Mouse (Mus musculus) hindbrain, embryonic 16.5 days (tissue): ENCODE measurements around the gene Uhrf2. TPM values are rescaled to one million over a fixed set of nuclear protein-coding genes. Genes with fewer than 3 reads are reported as not detected.
"Not testable (repeated sequence)": the region's sequence is repeated elsewhere in the genome, so short reads cannot be mapped to it uniquely, and the experiment has no call there.

Experiments
- ATAC-seq: fragments of 200-750 bp; cut with Nextera tagmentation; 2 replicates; pipeline ENCODE4 v1.8.0; 2017; ENCODE audit warnings: moderate TSS enrichment, moderate library complexity
- H3K27ac ChIP-seq: fragments of 300-500 bp; sonication (generic); 2 replicates; pipeline ENCODE4 v1.5.1; 2014; ENCODE audit warnings: low read depth, mild to moderate bottlenecking, control low read depth, low read length, moderate library complexity
- H3K27me3 ChIP-seq: fragments of 300-500 bp; sonication (generic); replicated peaks from 2 replicates; pipeline ENCODE4 v1.6.1; 2014; ENCODE audit warnings: low read length; ENCODE audit not compliant: control insufficient read depth, insufficient read depth
- H3K36me3 ChIP-seq: fragments of 300-500 bp; sonication (generic); 2 replicates; pipeline ENCODE4 v1.6.1; 2014; ENCODE audit warnings: mild to moderate bottlenecking, low read length, moderate library complexity, mixed read lengths; ENCODE audit not compliant: control insufficient read depth, insufficient read depth
- H3K4me1 ChIP-seq: fragments of 300-500 bp; sonication (generic); 2 replicates; pipeline ENCODE4 v1.6.1; 2014; ENCODE audit warnings: low read depth, low read length; ENCODE audit not compliant: control insufficient read depth, insufficient read depth
- H3K4me2 ChIP-seq: fragments of 300-500 bp; sonication (generic); 2 replicates; pipeline ENCODE4 v1.6.1; 2014; ENCODE audit warnings: mild to moderate bottlenecking, low read length, control low read depth, moderate library complexity
- H3K4me3 ChIP-seq: fragments of 300-500 bp; sonication (generic); 2 replicates; pipeline ENCODE4 v1.5.1; 2014; ENCODE audit warnings: mild to moderate bottlenecking, low read length, control low read depth, moderate library complexity
- H3K9ac ChIP-seq: fragments of 300-500 bp; sonication (generic); 2 replicates; pipeline ENCODE4 v1.6.1; 2014; ENCODE audit warnings: low read depth, mild to moderate bottlenecking, control low read depth, low read length, moderate library complexity
- H3K9me3 ChIP-seq: fragments of 300-500 bp; sonication (generic); 2 replicates; pipeline ENCODE4 v1.6.1; 2014; ENCODE audit warnings: mild to moderate bottlenecking, low read length, moderate library complexity; ENCODE audit not compliant: control insufficient read depth
- WGBS: fragments of 180-500 bp; shearing (Covaris S2); extraction: QIAGEN DNeasy Blood & Tissue Kit; methylation state at CpG from one replicate; pipeline ENCODE4 v1.1.7; 2014; 5-methylcytosine and 5-hydroxymethylcytosine counted together
- polyA plus RNA-seq: library from polyadenylated mRNA; unstranded; fragments of >200 nt; fragmentation: Nextera tagmentation; extraction: Ambion mirVana; gene quantifications from 2 replicates; pipeline ENCODE4 v1.2.1, GENCODE M21; 2015

The Uhrf2 gene
- polyA plus RNA-seq, 1 experiment from 2014 or later: 40.7 TPM

DNA sequence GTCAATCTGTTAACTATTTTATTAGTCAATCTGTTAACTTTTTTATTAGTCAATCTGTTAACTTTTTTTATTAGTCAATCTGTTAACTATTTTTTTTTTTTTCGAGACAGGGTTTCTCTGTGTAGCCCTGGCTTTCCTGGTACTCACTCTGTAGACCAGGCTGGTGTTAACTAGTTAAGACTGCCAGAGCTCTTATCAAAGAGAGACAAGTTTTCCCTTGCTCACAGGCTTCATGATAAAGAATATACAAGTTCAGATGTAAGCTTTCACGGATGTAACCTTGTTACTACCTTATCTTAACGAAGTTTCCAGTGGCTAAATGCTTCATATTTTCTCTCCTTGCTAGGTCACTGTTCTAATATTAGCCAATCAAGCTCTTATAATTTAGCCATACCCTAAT, 16.0 kb upstream of the Uhrf2 start:
- Histone ChIP-seq H3K9ac (no peak overlapping the region), H3K4me1 (no peaks in the 10 kb centered on the region), H3K4me2 (no peak overlapping the region), H3K27ac (no peak overlapping the region), H3K4me3 (no peak overlapping the region), H3K9me3 (no peaks in the 10 kb centered on the region), H3K27me3 (no peaks in the 10 kb centered on the region), H3K36me3 (no peaks in the 10 kb centered on the region)
- ATAC-seq: no peak
- WGBS: 92% methylated on average over 3 of the region's 3 CpGs

DNA sequence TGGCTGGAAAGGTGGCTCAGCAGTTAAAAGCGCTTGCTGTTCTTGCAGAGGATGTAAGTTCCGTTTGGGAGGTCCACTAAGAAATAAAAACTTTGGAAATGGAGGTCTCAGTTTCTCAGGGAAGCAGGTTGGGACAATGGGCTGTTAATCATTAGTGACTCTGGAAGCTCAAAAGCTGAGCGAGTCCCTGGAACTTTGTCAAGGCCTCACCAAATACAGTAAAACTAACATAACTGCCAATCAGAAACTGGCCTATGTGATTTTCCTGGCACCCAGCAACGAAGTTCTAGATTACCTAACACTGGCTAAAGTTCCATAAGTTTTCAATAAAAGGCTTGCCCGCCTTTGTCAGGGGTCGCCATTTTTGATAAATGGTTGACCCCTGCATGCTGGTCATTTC, 14.2 kb upstream of the Uhrf2 start:
- Histone ChIP-seq H3K9me3 (no peaks in the 10 kb centered on the region), H3K27me3 (no peaks in the 10 kb centered on the region), H3K4me3 (no peak overlapping the region), H3K9ac (no peak overlapping the region), H3K36me3 (no peaks in the 10 kb centered on the region), H3K4me1 (no peaks in the 10 kb centered on the region), H3K4me2 (no peak overlapping the region), H3K27ac (no peak overlapping the region)
- no peak for ATAC-seq
- 73% methylated on average over 6 of the region's 6 CpGs for WGBS

DNA sequence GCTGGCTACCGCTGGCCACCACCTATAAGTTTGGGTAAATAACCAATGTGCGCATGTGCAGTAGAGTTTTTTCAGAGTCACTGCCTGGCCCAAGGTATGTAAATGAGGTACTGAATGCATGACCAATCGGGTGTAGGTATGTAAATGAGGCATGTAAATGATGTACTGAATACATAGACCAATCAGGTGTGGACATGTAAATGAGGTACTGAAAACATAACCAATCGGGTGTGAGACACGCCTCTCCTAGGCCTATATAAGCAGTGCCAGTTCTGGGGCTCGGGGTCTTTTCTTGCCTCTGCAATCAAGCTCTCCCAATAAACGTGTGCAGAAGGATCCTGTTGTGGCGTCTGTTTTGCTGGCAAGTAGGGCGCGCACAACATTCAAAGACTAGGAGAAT, 6.9 kb upstream of the Uhrf2 start:
- H3K4me3 ChIP-seq, H3K4me1 ChIP-seq, H3K27ac ChIP-seq, H3K4me2 ChIP-seq, H3K27me3 ChIP-seq, H3K9me3 ChIP-seq, H3K36me3 ChIP-seq, H3K9ac ChIP-seq, ATAC-seq: not testable (repeated sequence)
- 93% methylated on average over 10 of the region's 10 CpGs for WGBS

DNA sequence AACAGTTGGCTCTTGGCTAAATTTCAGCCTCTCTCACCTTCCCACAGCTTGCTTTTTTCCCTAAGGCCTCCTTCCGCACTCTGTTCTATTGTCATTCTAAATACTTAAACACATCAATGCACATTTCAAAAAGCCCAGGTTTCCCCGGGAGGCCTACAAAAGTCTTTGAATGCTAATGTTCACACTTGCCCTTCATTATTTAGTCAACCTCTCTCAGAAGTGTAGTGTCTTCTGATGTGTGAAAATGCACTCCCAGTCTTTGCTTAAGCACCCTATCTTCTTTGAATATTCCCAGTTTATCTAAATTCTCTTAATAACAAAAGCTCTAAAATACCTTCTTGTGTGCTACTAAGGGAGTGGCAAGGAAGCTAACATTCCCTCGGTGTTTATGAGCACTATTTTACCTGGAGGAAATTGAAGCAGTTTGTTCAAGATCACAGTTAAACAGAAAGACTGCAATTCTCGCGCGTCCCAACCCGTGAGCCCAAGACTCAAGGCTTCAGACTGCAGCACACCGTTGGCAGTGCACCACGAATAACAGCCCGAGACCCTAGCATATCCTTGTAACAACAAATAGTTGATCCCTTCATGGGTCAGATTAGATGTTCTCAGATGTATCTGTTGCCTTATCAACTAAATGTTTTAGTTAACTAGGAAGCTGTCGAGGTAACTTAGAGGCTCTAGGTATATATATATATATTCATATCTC, 1.2 kb upstream of the Uhrf2 start:
- peak overlapping the region; percentile 99 for H3K4me3 ChIP-seq
- peak overlapping the region; percentile 54 for H3K27ac ChIP-seq
- no peaks in the 10 kb centered on the region for H3K27me3 ChIP-seq
- no peaks in the 10 kb centered on the region for H3K9me3 ChIP-seq
- H3K36me3 ChIP-seq: no peaks in the 10 kb centered on the region
- 18% methylated on average over 11 of the region's 11 CpGs for WGBS
- peak overlapping the region; percentile 82 for H3K4me2 ChIP-seq
- H3K9ac ChIP-seq: 0 out of 2 replicates have a peak overlapping the region, but pooled peaks have one; percentile 23
- no peak for ATAC-seq
- peaks cover 21% of the 10 kb centered on the region for H3K4me1 ChIP-seq

DNA sequence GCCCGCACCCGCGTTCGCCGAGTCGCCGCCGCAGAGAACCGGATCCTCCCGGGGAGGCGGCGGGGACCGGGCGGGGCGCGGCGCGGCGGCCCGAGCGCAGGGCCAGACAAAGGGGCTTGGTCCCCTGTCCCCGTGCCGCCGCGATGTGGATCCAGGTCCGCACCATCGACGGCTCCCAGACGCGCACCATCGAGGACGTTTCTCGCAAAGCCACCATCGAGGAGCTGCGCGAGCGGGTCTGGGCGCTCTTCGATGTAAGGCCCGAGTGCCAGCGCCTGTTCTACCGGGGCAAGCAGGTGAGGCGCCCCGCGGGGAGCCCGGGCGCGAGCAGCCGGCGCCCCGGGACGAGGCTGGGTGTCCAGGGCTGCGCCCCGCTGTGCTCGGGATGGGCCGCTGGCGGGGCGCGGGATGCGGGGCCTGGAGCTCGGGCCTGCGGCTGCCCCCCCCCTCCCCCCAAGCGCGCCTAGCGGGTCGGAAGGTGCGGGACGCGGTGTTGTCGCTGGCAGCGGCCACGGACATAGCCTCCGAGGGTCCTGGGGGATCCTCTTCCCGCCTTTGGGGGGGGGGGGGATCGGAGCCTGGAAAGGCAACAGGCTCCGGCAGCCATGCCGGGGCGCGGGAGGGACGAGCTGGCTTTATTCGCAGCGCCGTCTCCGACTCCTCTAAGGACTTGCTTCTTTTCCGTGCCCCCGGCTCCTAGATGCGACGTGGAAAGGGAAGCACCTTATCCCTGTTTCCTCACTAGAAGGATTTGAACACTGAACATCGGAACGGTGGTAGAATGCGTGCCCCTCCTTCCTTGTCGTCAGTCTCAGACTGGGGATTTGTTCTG, 539 bp downstream of the Uhrf2 start:
- no peak; the same call in 1 of the 2 replicates for ATAC-seq
- peaks cover 27% of the 10 kb centered on the region for H3K4me1 ChIP-seq
- no peaks in the 10 kb centered on the region for H3K9me3 ChIP-seq
- no peaks in the 10 kb centered on the region for H3K36me3 ChIP-seq
- no peaks in the 10 kb centered on the region for H3K27me3 ChIP-seq
- peak overlapping the region; percentile 78 for H3K4me2 ChIP-seq
- H3K4me3 ChIP-seq: peak overlapping the region; percentile 99
- WGBS: 0% methylated on average over 61 of the region's 92 CpGs
- peak overlapping the region; percentile 99 for H3K9ac ChIP-seq
- H3K27ac ChIP-seq: peak overlapping the region; percentile 93

DNA sequence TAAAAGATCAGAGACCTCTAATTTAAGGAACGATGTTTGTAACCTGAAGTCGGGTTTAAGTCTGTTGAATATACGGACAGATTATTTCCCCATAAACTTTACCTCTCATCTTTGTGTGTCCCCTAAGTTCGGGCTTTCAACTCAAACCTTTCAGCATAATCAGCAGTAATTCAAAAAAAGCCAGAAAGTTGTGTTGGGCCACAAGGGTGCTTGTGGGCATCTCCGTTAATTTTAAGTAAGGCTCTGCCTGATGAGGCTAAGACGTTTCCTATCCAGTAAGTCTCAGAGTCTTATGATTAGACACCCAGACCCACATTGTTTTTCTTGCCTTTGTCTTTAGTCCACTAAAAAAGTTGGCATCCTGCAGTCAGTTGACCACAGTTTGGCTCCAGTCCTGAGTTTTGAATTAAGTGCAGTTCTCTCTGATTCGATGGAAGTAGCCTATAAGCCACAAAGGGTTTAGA, 1.2 kb downstream of the Uhrf2 start:
- under 1% methylated on average over 7 of the region's 7 CpGs for WGBS
- Histone ChIP-seq H3K27ac (peak overlapping the region; percentile 93), H3K4me1 (peaks cover 27% of the 10 kb centered on the region)

DNA sequence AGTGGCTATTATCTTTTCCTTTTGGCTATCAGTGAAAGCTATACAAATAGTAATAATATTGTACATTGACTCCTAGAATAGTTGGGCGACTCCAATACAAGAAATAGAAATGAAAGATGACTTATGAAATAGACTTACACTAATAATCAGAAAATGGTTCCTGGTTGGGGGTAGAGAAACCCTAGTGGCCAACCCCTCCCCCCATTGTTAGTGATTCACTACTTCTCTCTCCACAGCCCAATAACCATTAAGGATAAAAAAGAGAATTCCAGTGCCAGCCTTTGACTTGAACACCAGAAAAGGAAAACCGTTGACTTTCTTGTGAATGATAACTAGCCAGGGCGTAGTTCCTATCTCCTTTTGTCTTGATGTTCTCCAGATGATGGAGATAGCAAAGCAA, 1.9 kb downstream of the Uhrf2 start:
- H3K4me1 ChIP-seq: peaks cover 27% of the 10 kb centered on the region
- peak overlapping the region; percentile 78 for H3K4me2 ChIP-seq
- no peak for ATAC-seq
- peak overlapping the region; percentile 99 for H3K4me3 ChIP-seq
- WGBS: 49% methylated on average over 3 of the region's 3 CpGs
- H3K36me3 ChIP-seq: no peaks in the 10 kb centered on the region
- H3K9ac ChIP-seq: no peak overlapping the region
- H3K27me3 ChIP-seq: no peaks in the 10 kb centered on the region
- H3K9me3 ChIP-seq: no peaks in the 10 kb centered on the region
- no peak overlapping the region for H3K27ac ChIP-seq

More for the DNA sequence above, 1.2 kb downstream of the Uhrf2 start:
- no peak for ATAC-seq
- Histone ChIP-seq H3K4me2 (peak overlapping the region; percentile 78), H3K4me3 (peak overlapping the region; percentile 99), H3K9ac (peak overlapping the region; percentile 99), H3K36me3 (no peaks in the 10 kb centered on the region), H3K9me3 (no peaks in the 10 kb centered on the region), H3K27me3 (no peaks in the 10 kb centered on the region)

DNA sequence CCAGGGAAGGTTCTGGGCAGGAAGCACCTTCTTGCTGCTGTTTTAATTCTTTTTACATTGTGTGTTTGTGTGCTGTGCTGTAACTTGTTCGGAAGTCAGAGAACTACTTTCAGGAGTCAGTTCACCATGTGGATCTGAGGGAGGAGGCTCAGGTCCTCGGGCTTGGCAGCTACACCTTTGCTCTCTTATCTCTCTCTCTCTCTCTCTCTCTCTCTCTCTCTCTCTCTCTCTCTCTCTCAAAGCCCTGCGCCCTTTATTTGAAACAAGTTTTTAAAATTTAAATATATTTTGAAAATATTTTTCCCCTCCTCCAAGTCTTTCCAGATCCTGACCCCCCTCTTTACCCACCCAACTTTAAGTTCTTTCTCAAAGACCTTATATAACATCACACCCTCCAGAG, 5.0 kb downstream of the Uhrf2 start:
- Histone ChIP-seq H3K9ac (no peak overlapping the region), H3K4me2 (no peak overlapping the region), H3K27ac (no peak overlapping the region), H3K4me1 (peaks cover 27% of the 10 kb centered on the region), H3K27me3 (no peaks in the 10 kb centered on the region), H3K36me3 (no peaks in the 10 kb centered on the region), H3K4me3 (no peak overlapping the region), H3K9me3 (no peaks in the 10 kb centered on the region)
- no peak for ATAC-seq
- 66% methylated on average over 3 of the region's 3 CpGs for WGBS

DNA sequence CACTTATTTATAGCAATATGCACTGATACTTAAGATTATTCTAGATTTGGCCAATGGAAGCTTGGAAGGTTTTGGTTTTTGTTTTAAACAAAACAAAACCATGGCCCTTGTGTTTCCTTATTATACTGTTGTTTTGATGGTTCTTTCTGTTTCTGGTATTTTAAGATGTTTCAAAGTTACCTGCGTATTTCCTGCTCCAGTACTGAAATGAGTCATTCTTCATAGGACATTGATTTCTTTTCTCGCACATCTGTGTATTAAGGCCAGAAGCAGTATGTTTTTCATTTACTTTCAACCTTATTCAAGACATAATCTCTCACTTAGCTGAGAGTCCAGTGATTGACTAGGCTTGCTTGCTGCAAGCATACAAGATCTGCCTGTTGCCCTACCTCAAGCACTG, 13.4 kb downstream of the Uhrf2 start:
- H3K9me3 ChIP-seq: no peaks in the 10 kb centered on the region; the same call in 1 of the 2 replicates
- no peak overlapping the region for H3K4me2 ChIP-seq
- 94% methylated on average over 2 of the region's 2 CpGs for WGBS
- no peak for ATAC-seq
- H3K36me3 ChIP-seq: 0 out of 2 replicates have a peak, but pooled peaks cover 4% of the 10 kb centered on the region
- no peak overlapping the region for H3K4me3 ChIP-seq
- H3K4me1 ChIP-seq: no peaks in the 10 kb centered on the region
- H3K27me3 ChIP-seq: no peaks in the 10 kb centered on the region
- no peak overlapping the region for H3K9ac ChIP-seq
- H3K27ac ChIP-seq: no peak overlapping the region
